Mouse (Mus musculus) CH12.LX (cell line): ENCODE data around the gene Ttc39b.

ENCODE experiments used
- CHD2 ChIP-seq: IDR thresholded peaks from 2 replicates; pipeline ENCODE4 v1.6.1; 2011; ENCODE audit warnings: low read length, improper control_type of control experiment
- CTCF ChIP-seq, 2 experiments: IDR thresholded peaks in 1 of 2; conservative IDR thresholded peaks in 1 of 2; 2 replicates each; pipeline ENCODE4 v1.5.1; 2011 to 2012; ENCODE audit warnings: low read depth in 2 of 2, low read length in 2 of 2, improper control_type of control experiment in 1 of 2, inconsistent platforms in 1 of 2, mild to moderate bottlenecking in 1 of 2, moderate library complexity in 1 of 2
- EP300 ChIP-seq: IDR thresholded peaks from 2 replicates; pipeline ENCODE4 v1.6.1; 2011; ENCODE audit warnings: low read length, improper control_type of control experiment
- HCFC1 ChIP-seq: IDR thresholded peaks from 2 replicates; pipeline ENCODE4 v1.6.1; 2012; ENCODE audit warnings: low read depth, mild to moderate bottlenecking, inconsistent platforms, low read length, improper control_type of control experiment
- MAFK ChIP-seq: IDR thresholded peaks from 2 replicates; pipeline ENCODE4 v1.6.1; 2011; ENCODE audit warnings: low read length, improper control_type of control experiment; ENCODE audit not compliant: insufficient replicate concordance
- MAX ChIP-seq: IDR thresholded peaks from 2 replicates; pipeline ENCODE4 v1.6.1; 2011; ENCODE audit warnings: low read length, improper control_type of control experiment
- POLR2A ChIP-seq: IDR thresholded peaks from 2 replicates; pipeline ENCODE4 v1.6.1; 2011; ENCODE audit warnings: low read depth, mild to moderate bottlenecking, improper control_type of control experiment, low read length
- RCOR1 ChIP-seq: conservative IDR thresholded peaks from 2 replicates; pipeline ENCODE4 v1.6.1; 2012; ENCODE audit warnings: low read depth, mild to moderate bottlenecking, inconsistent platforms, low read length, improper control_type of control experiment
- SIN3A ChIP-seq: IDR thresholded peaks from 2 replicates; pipeline ENCODE4 v1.6.1; 2012; ENCODE audit warnings: low read length, improper control_type of control experiment, inconsistent platforms
- SMC3 ChIP-seq: IDR thresholded peaks from 2 replicates; pipeline ENCODE4 v1.6.1; 2011; ENCODE audit warnings: low read depth, low read length, improper control_type of control experiment
- TCF12 ChIP-seq: IDR thresholded peaks from 2 replicates; pipeline ENCODE4 v1.6.1; 2014; ENCODE audit warnings: low read depth, mild to moderate bottlenecking, inconsistent platforms, low read length, improper control_type of control experiment
- USF2 ChIP-seq: conservative IDR thresholded peaks from 2 replicates; pipeline ENCODE4 v1.6.1; 2011; ENCODE audit warnings: low read depth, low read length, improper control_type of control experiment
- ZNF384 ChIP-seq: IDR thresholded peaks from 2 replicates; pipeline ENCODE4 v1.6.1; 2012; ENCODE audit warnings: low read depth, low read length, improper control_type of control experiment, inconsistent platforms

- TF ChIP-seq TCF12 (no peak), MAX (no peak), EP300 (no peak), CTCF (conservative IDR thresholded peaks at IDR 0.05 in 1 of 2, IDR thresholded peaks at IDR 0.05 in 1 of 2; ENCODE audit: low read depth in 2 of 2, low read length in 2 of 2) (no peak), SIN3A (no peak), USF2 (no peak), CHD2 (no peak), POLR2A (no peak), SMC3 (no peak), ZNF384 (no peak), RCOR1 (no peak), HCFC1 (no peak), MAFK (no peak)
Measured at GRCm38 (mm10) chr4:83210437-83210836, 113.6 kb downstream of the Ttc39b start.
